Mouse (Mus musculus) fibroblast of lung, adult 2 months (primary cell): ENCODE measurements at regions not wholly inside any gene's neighbourhood (a gene's known extent, or its start where the extent isn't known, plus 50 kb on each side); places are given as distances from the start of the nearest gene placed in this dataset.

Experiments
- DNase-seq: peaks from one replicate; pipeline ENCODE4 v3.0.0-alpha.2; 2011; ENCODE audit warnings: low read depth

DNA sequence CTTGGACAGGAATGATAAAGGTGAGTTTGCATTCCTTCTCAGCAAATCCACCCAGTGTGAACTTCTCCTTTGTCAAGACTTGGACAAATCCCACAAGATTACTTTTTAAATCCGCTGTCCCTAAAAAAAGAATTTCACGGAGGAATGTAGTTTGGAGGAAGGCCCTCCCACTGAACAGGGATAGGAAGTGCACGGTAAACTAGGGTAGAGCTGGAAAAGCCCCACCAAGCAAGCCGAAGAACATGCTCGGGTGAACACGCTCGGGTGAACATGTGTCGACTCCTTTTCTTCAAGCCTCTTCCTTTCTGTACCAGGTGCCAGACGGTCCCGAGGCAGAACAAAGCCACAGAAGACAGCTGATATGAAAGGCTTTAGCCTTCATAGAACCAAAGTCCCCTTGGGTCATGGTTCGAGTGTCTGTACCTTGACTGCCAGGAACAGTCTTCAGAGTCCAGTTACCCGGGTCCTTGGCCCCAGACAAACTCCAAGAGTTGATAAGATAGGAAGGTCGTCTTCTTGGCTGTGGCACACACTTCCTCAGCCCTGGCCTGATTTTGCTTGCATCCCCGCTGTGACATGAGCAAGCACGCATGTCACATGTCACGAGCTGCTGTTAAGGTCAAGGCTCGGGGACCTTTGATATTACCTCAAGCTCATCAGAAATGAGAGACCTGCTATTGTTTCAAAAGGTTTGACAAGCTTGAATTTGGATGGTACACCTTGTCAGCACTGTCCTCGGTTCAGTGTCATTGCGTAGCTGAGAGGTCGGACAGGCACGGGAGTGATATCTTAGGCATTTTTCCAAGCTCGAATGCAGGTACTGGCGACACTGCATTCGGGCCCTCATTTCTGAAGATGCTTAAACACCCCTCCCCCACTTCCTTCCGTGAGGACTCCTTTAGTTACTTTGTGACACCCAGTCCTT, 51.5 kb upstream of the Ryk start:
- no peak for DNase-seq

- DNase-seq: peak; percentile 89
Observed at GRCm38 (mm10) chr9:102784329-102785026, 50.2 kb upstream of the Ryk start.
